Mouse (Mus musculus) layer of hippocampus, adult 9-10 months (tissue): Measurements from ENCODE around the gene AU022252.

Source experiments
- DNase-seq: peaks from one replicate; pipeline ENCODE4 v3.0.0; 2022; ENCODE audit warnings: low spot score

AU022252 gene

GRCm38 (mm10) chr4:119244468-119245240, 12.1 kb upstream of the AU022252 start:
- no peak for DNase-seq

GRCm38 (mm10) chr4:119242571-119242970, 10.1 kb upstream of the AU022252 start:
- DNase-seq, result no peak

GRCm38 (mm10) chr4:119241664-119242063, 9.2 kb upstream of the AU022252 start:
- DNase-seq, result no peak

- DNase-seq, result no peak
These were observed 6.7 kb upstream of the AU022252 start for GRCm38 (mm10) chr4:119239181-119239682.

GRCm38 (mm10) chr4:119238661-119239060, 6.1 kb upstream of the AU022252 start:
- no peak for DNase-seq

GRCm38 (mm10) chr4:119234348-119234747, 1.8 kb upstream of the AU022252 start:
- DNase-seq, result no peak

- no peak for DNase-seq
These were observed 867 bp upstream of the AU022252 start for GRCm38 (mm10) chr4:119233256-119233901.

- no peak for DNase-seq
These were observed 5.8 kb downstream of the AU022252 start for GRCm38 (mm10) chr4:119226751-119227150.

GRCm38 (mm10) chr4:119225719-119226118, 6.8 kb downstream of the AU022252 start:
- no peak for DNase-seq

GRCm38 (mm10) chr4:119224534-119224933, 8.0 kb downstream of the AU022252 start:
- no peak for DNase-seq

GRCm38 (mm10) chr4:119223696-119224095, 8.8 kb downstream of the AU022252 start:
- peak; percentile 22 for DNase-seq

GRCm38 (mm10) chr4:119218169-119218568, 14.3 kb downstream of the AU022252 start, which contains the start of gene Tmem269:
Gene Tmem269 (minus strand): TSS chr4:119218217.
- no peak for DNase-seq

GRCm38 (mm10) chr4:119216667-119217066, 15.8 kb downstream of the AU022252 start:
- no peak for DNase-seq

GRCm38 (mm10) chr4:119204672-119205071, 27.8 kb downstream of the AU022252 start:
- DNase-seq, result peak; percentile 31

GRCm38 (mm10) chr4:119198105-119198504, 34.4 kb downstream of the AU022252 start:
- DNase-seq, result no peak

- no peak for DNase-seq
These were observed 36.8 kb downstream of the AU022252 start for GRCm38 (mm10) chr4:119195582-119196320.

GRCm38 (mm10) chr4:119194909-119195581, 37.5 kb downstream of the AU022252 start, which contains the start of gene Svbp:
Gene Svbp (plus strand): TSS chr4:119195306.
- peak; percentile 49 for DNase-seq

GRCm38 (mm10) chr4:119192757-119193156, 39.8 kb downstream of the AU022252 start:
- DNase-seq, result no peak

GRCm38 (mm10) chr4:119191273-119191672, 41.2 kb downstream of the AU022252 start:
- no peak for DNase-seq

GRCm38 (mm10) chr4:119190618-119191017, 41.9 kb downstream of the AU022252 start:
- DNase-seq, result no peak

- DNase-seq, result no peak
These were observed 42.6 kb downstream of the AU022252 start, which contains the start of gene Ermap for GRCm38 (mm10) chr4:119189864-119190263. Gene Ermap (minus strand): TSS chr4:119190011.

GRCm38 (mm10) chr4:119189392-119189791, 43.1 kb downstream of the AU022252 start:
- no peak for DNase-seq
